In genomic region chr9:32691151-32691925, GRCm38 (mm10) we compare ENCODE assay signal across 28 mouse cellular contexts. TPM values are rescaled to one million over a fixed set of nuclear protein-coding genes. Genes with fewer than 3 reads are reported as not detected.
DNase-seq lines count a peak whose midpoint lies in the region; ATAC-seq and TF ChIP-seq lines count a peak whose summit lies in the region.
"Had no signal": no experiment of that assay in that cellular context is flagged by ENCODE, and none has a peak within 500 bp of the region (broad histone marks: within the 10 kb centered on the region; RNA-seq: fewer than 3 reads in every experiment).

No protein-coding gene starts in this region.

- intact Hi-C loops in gastrocnemius, adult 2 months (cut with DNase I): no loop called here

- no peak overlapping the region for H3K4me2 ChIP-seq in forebrain, embryonic 15.5 days (replicated peaks)
- no peak overlapping the region for H3K4me2 ChIP-seq in midbrain, embryonic 11.5 days
- H3K4me2 ChIP-seq: embryonic facial prominence, embryonic 12.5 days; heart, embryonic 15.5 days; hindbrain, embryonic 13.5 days had no signal

- peak overlapping the region; percentile 38 for H3K27ac ChIP-seq in gastrocnemius, adult 2 months
- peak overlapping the region; percentile 2; the same call in 1 of the 2 replicates for H3K27ac ChIP-seq in brown adipose tissue, adult 24 weeks (replicated peaks; ENCODE audit: low read depth, low read length)
- peak overlapping the region; percentile 62 for H3K27ac ChIP-seq in forebrain, embryonic 15.5 days (replicated peaks)
- no peak overlapping the region for H3K27ac ChIP-seq in midbrain, embryonic 11.5 days (ENCODE audit: low read depth, low read length)
- H3K27ac ChIP-seq: embryonic facial prominence, embryonic 12.5 days; heart, embryonic 15.5 days; hindbrain, embryonic 13.5 days; kidney, postnatal 0 days; liver, embryonic 14.5 days; macrophage had no signal

- no peak for TF ChIP-seq CTCF in gastrocnemius, adult 2 months (IDR thresholded peaks at IDR 0.05)

- 23% methylated on average over 12 of the region's 12 CpGs for WGBS in forebrain, embryonic 15.5 days
- WGBS in midbrain, embryonic 11.5 days: 63% methylated on average over 12 of the region's 12 CpGs

- DNase-seq in gastrocnemius, adult 2 months: no peak
- DNase-seq in gastrocnemius, postnatal 4 days (ENCODE audit: low spot score in 2 of 2): no peak
- DNase-seq in kidney, adult 18-20 months: peak; percentile 1
- DNase-seq in kidney, adult 8-10 months: no peak
- DNase-seq in midbrain, embryonic 11.5 days (ENCODE audit: low spot score, missing footprints): no peak
- DNase-seq: adrenal gland, postnatal 25 days; B cell, adult 2 months; cerebellum, adult 8-10 months; cerebellum, postnatal 36 days; gastrocnemius, postnatal 14 days; heart, postnatal 4 days; kidney, adult 2 months; kidney, postnatal 4 days; layer of hippocampus, postnatal 36 days; liver; lung, adult 2 months; lung, postnatal 10 days; midbrain, embryonic 14.5 days; retina, postnatal 1 day; thymus, postnatal 4 days had no signal

- no peak overlapping the region for H3K9ac ChIP-seq in forebrain, embryonic 15.5 days (replicated peaks)
- no peak overlapping the region for H3K9ac ChIP-seq in midbrain, embryonic 11.5 days (ENCODE audit: low read length)
- H3K9ac ChIP-seq: embryonic facial prominence, embryonic 12.5 days; heart, embryonic 15.5 days; hindbrain, embryonic 13.5 days; liver, embryonic 14.5 days had no signal

- no peak overlapping the region for H3K4me3 ChIP-seq in gastrocnemius, adult 2 months
- no peak overlapping the region for H3K4me3 ChIP-seq in brown adipose tissue, adult 24 weeks (ENCODE audit: insufficient read depth, low read depth, low read length)
- H3K4me3 ChIP-seq in forebrain, embryonic 15.5 days: no peak overlapping the region
- no peak overlapping the region for H3K4me3 ChIP-seq in midbrain, embryonic 11.5 days (ENCODE audit: low read depth, low read length)
- H3K4me3 ChIP-seq: embryonic facial prominence, embryonic 12.5 days; heart, embryonic 15.5 days; hindbrain, embryonic 13.5 days had no signal

- no peaks in the 10 kb centered on the region for H3K9me3 ChIP-seq in forebrain, embryonic 15.5 days
- no peaks in the 10 kb centered on the region for H3K9me3 ChIP-seq in midbrain, embryonic 11.5 days (ENCODE audit: control insufficient read depth, low read length)
- H3K9me3 ChIP-seq: embryonic facial prominence, embryonic 12.5 days; heart, embryonic 15.5 days; hindbrain, embryonic 13.5 days had no signal

- H3K36me3 ChIP-seq in forebrain, embryonic 15.5 days: no peaks in the 10 kb centered on the region
- no peaks in the 10 kb centered on the region for H3K36me3 ChIP-seq in midbrain, embryonic 11.5 days (ENCODE audit: control insufficient read depth, insufficient read depth, low read length)
- H3K36me3 ChIP-seq: embryonic facial prominence, embryonic 12.5 days; heart, embryonic 15.5 days; hindbrain, embryonic 13.5 days had no signal

- peaks cover 79% of the 10 kb centered on the region for H3K27me3 ChIP-seq in forebrain, embryonic 15.5 days
- H3K27me3 ChIP-seq in midbrain, embryonic 11.5 days (ENCODE audit: control insufficient read depth, insufficient read depth, low read length): peaks cover 84% of the 10 kb centered on the region
- H3K27me3 ChIP-seq: heart, embryonic 15.5 days had no signal

- ATAC-seq in forebrain, embryonic 15.5 days (replicated peaks): peak; percentile 35
- no peak for ATAC-seq in midbrain, embryonic 11.5 days (ENCODE audit: low FRiP score)

- peaks cover 15% of the 10 kb centered on the region for H3K4me1 ChIP-seq in brown adipose tissue, adult 24 weeks (ENCODE audit: control insufficient read depth, insufficient read depth, insufficient read length, low read length)
- peaks cover 33% of the 10 kb centered on the region for H3K4me1 ChIP-seq in forebrain, embryonic 15.5 days
- peaks cover 9% of the 10 kb centered on the region for H3K4me1 ChIP-seq in midbrain, embryonic 11.5 days (ENCODE audit: control insufficient read depth, insufficient read depth, low read length)

RNA-seq across cellular contexts. Expression of gene Ets1, which starts 55.3 kb away (rescaled TPM):
- 10 to 100 TPM; 11.6 to 11.7 TPM for total RNA-seq in gastrocnemius, adult 2 months (2021)
- 10 to 100 TPM; 55.1 to 59.1 TPM for total RNA-seq in gastrocnemius, postnatal 4 days (2021)
- 13.4 and 18.7 TPM in 2 replicates for polyA plus RNA-seq in brown adipose tissue, adult 24 weeks (2012; ENCODE audit: insufficient read depth, insufficient read length, missing spikeins)
- 18.9 and 20.3 TPM in 2 replicates for polyA plus RNA-seq in forebrain, embryonic 15.5 days (2015; fragmentation: Nextera tagmentation; extraction: Ambion mirVana)
- 21.7 and 22.9 TPM in 2 replicates for polyA plus RNA-seq in midbrain, embryonic 11.5 days (2014; fragmentation: Nextera tagmentation; extraction: Ambion mirVana)
